Mouse (Mus musculus) hindbrain, embryonic 12.5 days (tissue): ENCODE measurements around the gene Gucy1a1. TPM values are rescaled to one million over a fixed set of nuclear protein-coding genes. Genes with fewer than 3 reads are reported as not detected.
"Not testable (repeated sequence)": the region's sequence is repeated elsewhere in the genome, so short reads cannot be mapped to it uniquely, and the experiment has no call there.

ENCODE experiments used
- ATAC-seq: fragments of 200-750 bp; cut with Nextera tagmentation; 2 replicates; pipeline ENCODE4 v1.8.0; 2017; ENCODE audit warnings: moderate TSS enrichment; ENCODE audit not compliant: low FRiP score
- H3K27ac ChIP-seq: fragments of 300-500 bp; sonication (generic); 2 replicates; pipeline ENCODE4 v1.5.1; 2016; ENCODE audit warnings: mild to moderate bottlenecking
- H3K27me3 ChIP-seq: fragments of 300-500 bp; sonication (generic); 2 replicates; pipeline ENCODE4 v1.6.1; 2016; ENCODE audit warnings: mild to moderate bottlenecking
- H3K36me3 ChIP-seq: fragments of 300-500 bp; sonication (generic); 2 replicates; pipeline ENCODE4 v1.6.1; 2016; ENCODE audit warnings: mild to moderate bottlenecking
- H3K4me1 ChIP-seq: fragments of 300-500 bp; sonication (generic); 2 replicates; pipeline ENCODE4 v1.6.1; 2016
- H3K4me2 ChIP-seq: fragments of 300-500 bp; sonication (generic); replicated peaks from 2 replicates; pipeline ENCODE4 v1.6.1; 2016; ENCODE audit warnings: mild to moderate bottlenecking
- H3K4me3 ChIP-seq: fragments of 300-500 bp; sonication (generic); 2 replicates; pipeline ENCODE4 v1.5.1; 2016; ENCODE audit warnings: mild to moderate bottlenecking
- H3K9ac ChIP-seq: fragments of 300-500 bp; sonication (generic); 2 replicates; pipeline ENCODE4 v1.6.1; 2016; ENCODE audit warnings: mild to moderate bottlenecking, moderate library complexity
- H3K9me3 ChIP-seq: fragments of 300-500 bp; sonication (generic); replicated peaks from 2 replicates; pipeline ENCODE4 v1.6.1; 2016; ENCODE audit warnings: mild to moderate bottlenecking
- WGBS: fragments of 180-500 bp; shearing (Covaris S2); methylation state at CpG from one replicate; pipeline ENCODE4 v1.1.7; 2016; 5-methylcytosine and 5-hydroxymethylcytosine counted together
- polyA plus RNA-seq: library from polyadenylated mRNA; unstranded; fragments of >200 nt; fragmentation: Nextera tagmentation; extraction: Ambion mirVana; gene quantifications from 2 replicates; pipeline ENCODE4 v1.2.1, GENCODE M21; 2016

Gucy1a1 gene
- 6.6 and 7.3 TPM in 2 replicates for polyA plus RNA-seq

DNA sequence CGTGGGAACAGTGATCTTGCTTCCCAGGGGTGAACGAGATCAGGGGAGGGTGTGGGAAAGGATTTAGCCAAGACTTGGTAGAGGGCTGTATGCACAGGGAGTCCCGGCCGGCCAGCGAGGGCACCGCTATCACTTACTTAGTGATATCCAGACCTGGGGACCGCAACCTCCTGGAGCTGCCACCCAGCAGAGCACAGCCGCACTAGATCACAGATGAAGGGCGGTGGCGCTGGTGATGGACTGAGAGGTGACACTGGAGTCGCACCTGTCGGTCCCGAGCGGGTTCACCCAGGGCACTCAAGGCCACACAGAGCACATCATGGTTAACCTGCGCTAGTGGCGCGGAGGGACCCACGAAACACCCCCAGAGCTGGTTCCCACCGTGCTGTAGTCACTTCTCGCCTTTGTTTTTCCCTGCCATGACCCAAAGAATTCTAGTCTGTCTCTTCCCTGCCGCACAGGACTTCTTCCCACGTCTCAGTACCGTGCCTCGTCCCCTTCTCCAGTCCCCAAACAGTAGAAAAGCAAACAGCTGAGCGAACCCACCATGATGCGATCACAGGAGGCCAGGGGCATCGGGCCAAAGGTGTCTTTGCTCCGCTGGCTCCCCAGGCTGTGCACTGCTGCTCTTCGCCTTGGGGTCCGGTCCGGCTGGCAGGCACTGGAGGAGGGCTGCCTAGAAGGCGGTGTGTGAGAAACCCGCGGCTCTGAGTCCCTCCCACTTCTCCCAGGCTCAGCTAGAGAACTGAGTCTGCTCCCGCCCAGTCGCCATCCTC lies at the start of gene Gucy1a1:
Gene Gucy1a1 (minus strand): TSS at position 664 of the 776 bp plus-strand sequence.
- Histone ChIP-seq H3K36me3 (no peaks in the 10 kb centered on the region), H3K27ac (no peak within 1 kb of the TSS), H3K4me3 (peak within 1 kb of the TSS; percentile 47), H3K27me3 (peaks cover 3% of the 10 kb centered on the region), H3K9me3 (no peaks in the 10 kb centered on the region), H3K4me2 (peak within 1 kb of the TSS; percentile 95), H3K4me1 (peaks cover 12% of the 10 kb centered on the region), H3K9ac (peak within 1 kb of the TSS; percentile 64)
- peak; percentile 84 for ATAC-seq
- WGBS = under 1% methylated on average over 31 of the region's 36 CpGs

- Histone ChIP-seq H3K9me3 (no peaks in the 10 kb centered on the region), H3K36me3 (no peaks in the 10 kb centered on the region), H3K4me3 (no peak overlapping the region), H3K27me3 (no peaks in the 10 kb centered on the region), H3K9ac (no peak overlapping the region), H3K4me2 (no peak overlapping the region), H3K27ac (no peak overlapping the region), H3K4me1 (no peaks in the 10 kb centered on the region)
- 68% methylated on average over 1 of the region's 1 CpGs for WGBS
- ATAC-seq = no peak
These were observed 46.1 kb upstream of the Gucy1a1 start for GRCm38 (mm10) chr3:82191559-82192245.

DNA sequence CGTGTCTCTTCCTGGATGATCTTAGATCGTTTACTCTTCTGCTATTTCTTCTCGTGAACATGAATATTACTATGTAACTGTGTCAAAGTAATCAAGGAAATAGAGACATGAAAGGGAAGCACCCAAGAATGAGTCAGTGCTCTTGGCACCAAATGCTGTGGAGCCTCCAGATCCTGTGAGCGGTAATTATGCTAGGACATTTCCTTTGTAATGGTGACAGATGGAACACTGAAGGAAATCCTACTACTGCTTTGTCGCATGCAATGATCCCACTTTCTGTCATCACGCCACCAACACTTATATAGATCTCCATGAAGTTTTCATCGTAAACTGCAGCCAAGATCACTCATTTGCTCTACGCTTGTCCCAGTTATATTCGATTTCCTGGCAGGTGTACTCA lies 40.0 kb upstream of the Gucy1a1 start:
- Histone ChIP-seq H3K27ac (no peak overlapping the region), H3K4me1 (no peaks in the 10 kb centered on the region), H3K36me3 (no peaks in the 10 kb centered on the region), H3K9ac (no peak overlapping the region), H3K4me3 (no peak overlapping the region), H3K9me3 (no peaks in the 10 kb centered on the region), H3K4me2 (no peak overlapping the region), H3K27me3 (no peaks in the 10 kb centered on the region)
- no peak for ATAC-seq
- 93% methylated on average over 9 of the region's 9 CpGs for WGBS

DNA sequence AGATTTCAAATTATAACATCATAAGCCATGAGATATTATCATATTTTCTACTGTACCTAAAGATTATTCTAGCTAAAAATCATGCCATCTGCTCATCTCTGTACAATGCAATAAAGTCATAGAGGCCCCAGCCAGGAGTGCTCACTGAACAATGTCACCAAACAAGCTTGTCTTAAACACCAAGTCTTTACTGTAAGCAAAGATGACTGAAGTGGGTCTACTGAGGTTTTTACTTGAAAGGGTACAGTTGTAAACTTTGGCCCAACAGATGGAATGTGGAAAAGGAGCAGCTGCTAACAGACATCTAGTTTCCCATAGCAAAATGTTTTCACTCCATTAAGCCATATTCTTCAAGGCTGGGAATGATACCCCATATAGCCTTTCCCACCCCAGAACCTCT lies 35.9 kb upstream of the Gucy1a1 start:
- H3K4me2 ChIP-seq = no peak overlapping the region
- no peaks in the 10 kb centered on the region for H3K36me3 ChIP-seq
- H3K9me3 ChIP-seq = no peaks in the 10 kb centered on the region
- H3K27me3 ChIP-seq = no peaks in the 10 kb centered on the region
- no peaks in the 10 kb centered on the region for H3K4me1 ChIP-seq
- no peak overlapping the region for H3K27ac ChIP-seq
- H3K9ac ChIP-seq = no peak overlapping the region
- no peak overlapping the region for H3K4me3 ChIP-seq
- no peak for ATAC-seq

GRCm38 (mm10) chr3:82180253-82180652 lies 34.7 kb upstream of the Gucy1a1 start:
- H3K4me2 ChIP-seq = no peak overlapping the region
- ATAC-seq = no peak
- no peaks in the 10 kb centered on the region for H3K9me3 ChIP-seq
- no peaks in the 10 kb centered on the region for H3K4me1 ChIP-seq
- H3K27me3 ChIP-seq = no peaks in the 10 kb centered on the region
- H3K27ac ChIP-seq = no peak overlapping the region
- 72% methylated on average over 3 of the region's 3 CpGs for WGBS
- no peak overlapping the region for H3K4me3 ChIP-seq
- H3K9ac ChIP-seq = no peak overlapping the region
- no peaks in the 10 kb centered on the region for H3K36me3 ChIP-seq

- Histone ChIP-seq H3K27ac (no peak overlapping the region), H3K9me3 (no peaks in the 10 kb centered on the region), H3K9ac (no peak overlapping the region), H3K4me2 (no peak overlapping the region), H3K27me3 (no peaks in the 10 kb centered on the region), H3K4me1 (no peaks in the 10 kb centered on the region), H3K36me3 (no peaks in the 10 kb centered on the region), H3K4me3 (no peak overlapping the region)
- 80% methylated on average over 1 of the region's 1 CpGs for WGBS
- no peak for ATAC-seq
These were observed 29.9 kb upstream of the Gucy1a1 start for GRCm38 (mm10) chr3:82175501-82175900.

GRCm38 (mm10) chr3:82167064-82167463 lies 21.5 kb upstream of the Gucy1a1 start:
- WGBS = 95% methylated on average over 2 of the region's 2 CpGs

GRCm38 (mm10) chr3:82165937-82166336 lies 20.3 kb upstream of the Gucy1a1 start:
- H3K36me3 ChIP-seq = no peaks in the 10 kb centered on the region
- H3K27me3 ChIP-seq = no peaks in the 10 kb centered on the region
- H3K27ac ChIP-seq = no peak overlapping the region
- no peak overlapping the region for H3K4me2 ChIP-seq
- ATAC-seq = no peak
- no peaks in the 10 kb centered on the region for H3K9me3 ChIP-seq
- no peak overlapping the region for H3K9ac ChIP-seq
- H3K4me1 ChIP-seq = no peaks in the 10 kb centered on the region
- H3K4me3 ChIP-seq = no peak overlapping the region
- WGBS = 90% methylated on average over 2 of the region's 2 CpGs

More at GRCm38 (mm10) chr3:82167064-82167463, 21.5 kb upstream of the Gucy1a1 start:
- H3K4me3 ChIP-seq = no peak overlapping the region
- H3K27ac ChIP-seq = no peak overlapping the region
- H3K9ac ChIP-seq = no peak overlapping the region
- no peak overlapping the region for H3K4me2 ChIP-seq
- H3K9me3 ChIP-seq = no peaks in the 10 kb centered on the region
- no peaks in the 10 kb centered on the region for H3K36me3 ChIP-seq
- no peaks in the 10 kb centered on the region for H3K27me3 ChIP-seq
- ATAC-seq = no peak
- H3K4me1 ChIP-seq = no peaks in the 10 kb centered on the region

DNA sequence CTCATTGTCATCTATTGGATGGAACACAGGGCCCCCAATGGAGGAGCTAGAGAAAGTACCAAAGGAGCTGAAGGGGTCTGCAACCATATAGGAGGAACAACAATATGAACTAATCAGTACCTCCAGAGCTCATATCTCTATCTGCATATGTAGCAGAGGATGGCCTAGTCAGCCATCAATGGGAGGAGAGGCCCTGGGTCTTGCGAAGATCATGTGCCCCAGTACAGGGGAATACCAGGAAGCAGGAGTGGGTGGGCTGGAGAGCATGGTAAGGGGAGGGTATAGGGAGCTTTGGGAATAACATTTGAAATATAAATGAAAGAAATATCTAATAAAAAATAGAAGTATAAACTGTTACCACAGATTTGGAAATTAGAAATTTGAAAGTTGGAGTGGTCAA lies 17.4 kb upstream of the Gucy1a1 start:
- 87% methylated on average over 1 of the region's 1 CpGs for WGBS
- not testable (repeated sequence) for H3K36me3 ChIP-seq, H3K27me3 ChIP-seq, H3K4me3 ChIP-seq, ATAC-seq, H3K4me1 ChIP-seq, H3K4me2 ChIP-seq, H3K9ac ChIP-seq, H3K27ac ChIP-seq, H3K9me3 ChIP-seq

- H3K4me1 ChIP-seq = peaks cover 12% of the 10 kb centered on the region
- H3K9me3 ChIP-seq = no peaks in the 10 kb centered on the region
- no peaks in the 10 kb centered on the region for H3K36me3 ChIP-seq
- H3K4me2 ChIP-seq = peak overlapping the region; percentile 95
- no peak for ATAC-seq
- no peak overlapping the region for H3K27ac ChIP-seq
- peak overlapping the region; percentile 47; the same call in 1 of the 2 replicates for H3K4me3 ChIP-seq
- peak overlapping the region; percentile 64 for H3K9ac ChIP-seq
- H3K27me3 ChIP-seq = peaks cover 3% of the 10 kb centered on the region
These were observed 389 bp upstream of the Gucy1a1 start for GRCm38 (mm10) chr3:82145978-82146377.

DNA sequence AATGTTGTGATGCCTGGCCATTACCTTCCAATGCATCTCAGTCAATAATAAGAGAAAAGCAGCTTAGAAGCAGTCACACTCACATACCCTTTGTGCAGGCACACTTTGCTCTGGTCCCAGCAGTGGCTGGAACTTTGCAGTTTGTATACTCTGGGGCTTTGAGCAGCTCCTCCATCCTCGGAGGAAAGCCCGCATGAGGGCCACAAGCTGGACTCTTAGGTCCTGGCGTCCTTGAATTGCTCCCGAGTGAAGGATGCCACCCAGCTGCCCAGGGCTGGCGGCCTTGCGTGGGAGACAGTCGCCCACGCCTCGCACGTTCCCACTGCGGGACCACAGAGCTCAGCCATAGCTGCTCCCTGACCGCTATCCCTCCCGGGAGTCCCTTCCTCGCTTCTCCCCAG lies 864 bp downstream of the Gucy1a1 start:
- H3K36me3 ChIP-seq = no peaks in the 10 kb centered on the region
- peaks cover 3% of the 10 kb centered on the region for H3K27me3 ChIP-seq
- no peaks in the 10 kb centered on the region for H3K9me3 ChIP-seq
- WGBS = 12% methylated on average over 14 of the region's 14 CpGs
- H3K27ac ChIP-seq = no peak overlapping the region
- peak overlapping the region; percentile 95 for H3K4me2 ChIP-seq
- ATAC-seq = peak; percentile 32
- H3K4me3 ChIP-seq = peak overlapping the region; percentile 47
- peak overlapping the region; percentile 64 for H3K9ac ChIP-seq
- H3K4me1 ChIP-seq = peaks cover 12% of the 10 kb centered on the region

- Histone ChIP-seq H3K27ac (no peak overlapping the region), H3K4me2 (no peak overlapping the region), H3K4me3 (no peak overlapping the region), H3K4me1 (peaks cover 11% of the 10 kb centered on the region), H3K27me3 (no peaks in the 10 kb centered on the region; the same call in none of the 2 replicates), H3K9ac (no peak overlapping the region), H3K36me3 (no peaks in the 10 kb centered on the region), H3K9me3 (no peaks in the 10 kb centered on the region)
- ATAC-seq = no peak
- 64% methylated on average over 5 of the region's 5 CpGs for WGBS
These were observed 4.8 kb downstream of the Gucy1a1 start for GRCm38 (mm10) chr3:82140781-82141180.
